Mouse (Mus musculus): Measurements from ENCODE around the gene Olfr293.

Gene Olfr293

DNA sequence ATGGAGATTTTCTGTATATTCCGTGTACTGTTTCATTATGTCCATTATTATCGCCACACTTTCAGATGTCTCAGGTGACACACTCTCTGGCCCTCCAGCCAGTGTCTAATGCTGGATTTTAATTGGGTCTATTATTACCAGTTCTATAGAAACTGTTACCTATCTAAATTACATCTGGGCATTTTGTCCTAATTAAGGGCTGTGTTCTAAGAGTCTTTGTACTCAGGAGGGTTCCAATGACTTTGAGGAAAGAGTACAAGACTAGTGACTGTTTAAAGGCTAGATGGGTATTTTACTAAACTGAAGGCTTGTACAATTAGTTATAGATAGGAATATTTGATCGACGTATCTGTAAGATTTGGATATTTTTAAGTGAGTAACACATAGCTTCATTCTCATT lies at the start of gene Olfr293:
Gene Olfr293, plus strand, starts transcription at position 301 of the 400 bp plus-strand sequence.
- no peak for DNase-seq (ENCODE audit: extremely low spot score, low spot score)

DNA sequence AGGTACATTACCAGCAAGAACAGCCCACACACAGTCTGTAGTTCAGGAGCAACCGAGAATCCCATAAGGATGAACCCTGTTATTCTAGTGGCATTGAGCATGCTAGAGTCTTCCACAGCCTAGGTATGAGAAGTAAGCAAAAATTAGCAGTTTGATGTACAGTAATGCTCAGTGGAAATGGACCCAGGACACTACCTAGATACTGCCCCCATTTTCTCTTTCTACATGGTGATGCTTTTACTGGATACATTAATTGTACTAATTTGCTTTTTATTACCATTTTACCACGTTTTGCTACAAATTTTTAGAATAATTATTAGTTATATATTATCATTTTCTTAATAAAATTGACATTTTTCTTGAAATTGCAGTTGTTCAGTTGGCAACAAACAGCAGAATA lies 32.3 kb upstream of the Olfr293 start, which contains the start of gene Olfr294:
Gene Olfr294, minus strand, starts transcription at position 101 of the 400 bp plus-strand sequence.
- DNase-seq (ENCODE audit: extremely low spot score, low spot score): no peak

DNA sequence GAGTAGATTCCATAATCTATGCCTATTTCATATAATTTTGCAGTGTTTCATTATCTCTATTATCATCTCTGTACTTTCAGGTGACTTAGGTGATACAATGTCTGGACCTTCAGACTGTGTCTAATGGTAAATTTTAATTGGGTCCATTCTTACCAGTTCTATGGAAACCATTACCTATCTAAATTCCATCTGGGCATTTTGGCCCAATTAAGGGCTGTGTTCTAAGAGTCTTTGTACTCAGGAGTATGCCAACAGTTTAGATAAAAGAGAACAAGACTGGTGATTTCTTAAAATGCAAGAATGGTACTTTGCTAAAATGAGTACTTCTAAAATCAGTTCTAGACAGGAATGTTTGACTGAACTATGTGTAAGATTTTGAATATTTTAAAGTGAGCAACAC lies 39.2 kb downstream of the Olfr293 start, which contains the start of gene Olfr292:
Gene Olfr292, plus strand, starts transcription at position 301 of the 400 bp plus-strand sequence.
- no peak for DNase-seq (ENCODE audit: extremely low spot score, low spot score)
